Mouse (Mus musculus) stomach, embryonic 16.5 days (tissue): ENCODE measurements at regions not wholly inside any gene's neighbourhood (a gene's known extent, or its start where the extent isn't known, plus 50 kb on each side); places are given as distances from the start of the nearest gene placed in this dataset.

Source experiments
- ATAC-seq: fragments of 200-750 bp; cut with Nextera tagmentation; 2 replicates; pipeline ENCODE4 v1.8.0; 2017; ENCODE audit warnings: moderate number of reproducible peaks, moderate TSS enrichment; ENCODE audit not compliant: insufficient read depth, low FRiP score
- H3K27ac ChIP-seq: fragments of 300-500 bp; sonication (generic); 2 replicates; pipeline ENCODE4 v1.5.1; 2014; ENCODE audit warnings: low read length
- H3K27me3 ChIP-seq: fragments of 300-500 bp; sonication (generic); 2 replicates; pipeline ENCODE4 v1.6.1; 2014; ENCODE audit warnings: low read length, control low read depth, mixed read lengths; ENCODE audit not compliant: control insufficient read depth, insufficient read depth
- H3K36me3 ChIP-seq: fragments of 300-500 bp; sonication (generic); 2 replicates; pipeline ENCODE4 v1.6.1; 2014; ENCODE audit warnings: low read length; ENCODE audit not compliant: control insufficient read depth, insufficient read depth
- H3K4me1 ChIP-seq: fragments of 300-500 bp; sonication (generic); 2 replicates; pipeline ENCODE4 v1.6.1; 2014; ENCODE audit warnings: low read length, control low read depth, mixed read lengths; ENCODE audit not compliant: control insufficient read depth, insufficient read depth
- H3K4me2 ChIP-seq: fragments of 300-500 bp; sonication (generic); 2 replicates; pipeline ENCODE4 v1.6.1; 2014; ENCODE audit warnings: low read depth, low read length, mixed read lengths
- H3K4me3 ChIP-seq: fragments of 300-500 bp; sonication (generic); replicated peaks from 2 replicates; pipeline ENCODE4 v1.5.1; 2014; ENCODE audit warnings: mild to moderate bottlenecking, low read length
- H3K9ac ChIP-seq: fragments of 300-500 bp; sonication (generic); 2 replicates; pipeline ENCODE4 v1.6.1; 2014; ENCODE audit warnings: low read length
- H3K9me3 ChIP-seq: fragments of 300-500 bp; sonication (generic); replicated peaks from 2 replicates; pipeline ENCODE4 v1.6.1; 2016; ENCODE audit warnings: low read length, control low read depth; ENCODE audit not compliant: control insufficient read depth
- WGBS: fragments of 180-500 bp; shearing (Covaris S2); extraction: QIAGEN DNeasy Blood & Tissue Kit; methylation state at CpG from one replicate; pipeline ENCODE4 v1.1.7; 2014; 5-methylcytosine and 5-hydroxymethylcytosine counted together

- no peak overlapping the region for H3K4me3 ChIP-seq
- H3K4me1 ChIP-seq, result no peaks in the 10 kb centered on the region
- no peak for ATAC-seq
- no peak overlapping the region for H3K27ac ChIP-seq
- no peaks in the 10 kb centered on the region for H3K9me3 ChIP-seq
- no peaks in the 10 kb centered on the region for H3K36me3 ChIP-seq
- 65% methylated on average over 3 of the region's 3 CpGs for WGBS
- H3K9ac ChIP-seq, result no peak overlapping the region
- peaks cover 4% of the 10 kb centered on the region; the same call in 1 of the 2 replicates for H3K27me3 ChIP-seq
- no peak overlapping the region for H3K4me2 ChIP-seq
Measured at GRCm38 (mm10) chrX:158920217-158920616, 289.9 kb upstream of the Rps6ka3 start.

- no peak overlapping the region for H3K27ac ChIP-seq
- H3K9ac ChIP-seq, result no peak overlapping the region
- WGBS, result 51% methylated on average over 5 of the region's 5 CpGs
- no peak overlapping the region for H3K4me2 ChIP-seq
- H3K4me1 ChIP-seq, result no peaks in the 10 kb centered on the region
- ATAC-seq, result no peak
- no peaks in the 10 kb centered on the region for H3K36me3 ChIP-seq
- no peaks in the 10 kb centered on the region for H3K9me3 ChIP-seq
- H3K27me3 ChIP-seq, result peaks cover 4% of the 10 kb centered on the region; the same call in 1 of the 2 replicates
- H3K4me3 ChIP-seq, result no peak overlapping the region
Measured at GRCm38 (mm10) chrX:158921424-158921823, 288.7 kb upstream of the Rps6ka3 start.

- H3K27ac ChIP-seq, result no peak overlapping the region
- peaks cover 4% of the 10 kb centered on the region; the same call in 1 of the 2 replicates for H3K27me3 ChIP-seq
- 26% methylated on average over 14 of the region's 14 CpGs for WGBS
- H3K4me1 ChIP-seq, result no peaks in the 10 kb centered on the region
- ATAC-seq, result no peak
- H3K9me3 ChIP-seq, result no peaks in the 10 kb centered on the region
- no peak overlapping the region for H3K4me2 ChIP-seq
- H3K4me3 ChIP-seq, result no peak overlapping the region
- H3K36me3 ChIP-seq, result no peaks in the 10 kb centered on the region
- no peak overlapping the region for H3K9ac ChIP-seq
Measured at GRCm38 (mm10) chrX:158921838-158922450, 288.2 kb upstream of the Rps6ka3 start.

- Histone ChIP-seq H3K4me2 (peak overlapping the region; percentile 32; the same call in 1 of the 2 replicates), H3K36me3 (no peaks in the 10 kb centered on the region), H3K9ac (no peak overlapping the region), H3K27me3 (peaks cover 4% of the 10 kb centered on the region; the same call in 1 of the 2 replicates), H3K27ac (no peak overlapping the region), H3K9me3 (no peaks in the 10 kb centered on the region), H3K4me3 (0 out of 2 replicates have a peak overlapping the region, but pooled peaks have one; percentile 5), H3K4me1 (no peaks in the 10 kb centered on the region)
- 16% methylated on average over 14 of the region's 14 CpGs for WGBS
- ATAC-seq, result no peak
Measured at GRCm38 (mm10) chrX:158923081-158923561, 287.0 kb upstream of the Rps6ka3 start.

GRCm38 (mm10) chrX:158923657-158924489 is 286.2 kb upstream of the Rps6ka3 start:
- H3K4me2 ChIP-seq, result peak overlapping the region; percentile 32
- H3K27ac ChIP-seq, result no peak overlapping the region
- no peaks in the 10 kb centered on the region for H3K9me3 ChIP-seq
- no peak for ATAC-seq
- H3K36me3 ChIP-seq, result no peaks in the 10 kb centered on the region
- 33% methylated on average over 17 of the region's 17 CpGs for WGBS
- H3K4me1 ChIP-seq, result no peaks in the 10 kb centered on the region
- H3K27me3 ChIP-seq, result peaks cover 4% of the 10 kb centered on the region; the same call in 1 of the 2 replicates
- H3K9ac ChIP-seq, result no peak overlapping the region
- H3K4me3 ChIP-seq, result 0 out of 2 replicates have a peak overlapping the region, but pooled peaks have one; percentile 5

GRCm38 (mm10) chrX:158924490-158925398 is 285.4 kb upstream of the Rps6ka3 start:
- Histone ChIP-seq H3K27ac (no peak overlapping the region), H3K9me3 (no peaks in the 10 kb centered on the region), H3K9ac (no peak overlapping the region), H3K36me3 (no peaks in the 10 kb centered on the region), H3K4me1 (no peaks in the 10 kb centered on the region), H3K4me3 (no peak overlapping the region), H3K27me3 (peaks cover 4% of the 10 kb centered on the region; the same call in 1 of the 2 replicates), H3K4me2 (no peak overlapping the region)
- ATAC-seq, result no peak
- 43% methylated on average over 6 of the region's 6 CpGs for WGBS

GRCm38 (mm10) chrX:158931864-158932263 is 278.2 kb upstream of the Rps6ka3 start:
- WGBS, result 79% methylated on average over 1 of the region's 1 CpGs
- H3K36me3 ChIP-seq, result no peaks in the 10 kb centered on the region
- no peak overlapping the region for H3K4me2 ChIP-seq

GRCm38 (mm10) chrX:158947191-158947590 is 262.9 kb upstream of the Rps6ka3 start:
- Histone ChIP-seq H3K27me3 (no peaks in the 10 kb centered on the region), H3K9me3 (no peaks in the 10 kb centered on the region), H3K4me2 (no peak overlapping the region), H3K9ac (no peak overlapping the region), H3K4me1 (no peaks in the 10 kb centered on the region), H3K4me3 (no peak overlapping the region), H3K36me3 (no peaks in the 10 kb centered on the region), H3K27ac (no peak overlapping the region)
- 69% methylated on average over 4 of the region's 4 CpGs for WGBS
- ATAC-seq, result no peak

More at GRCm38 (mm10) chrX:158931864-158932263, 278.2 kb upstream of the Rps6ka3 start:
- H3K4me3 ChIP-seq, result no peak overlapping the region
- no peaks in the 10 kb centered on the region for H3K9me3 ChIP-seq
- no peak overlapping the region for H3K9ac ChIP-seq
- H3K4me1 ChIP-seq, result no peaks in the 10 kb centered on the region
- no peak for ATAC-seq
- no peak overlapping the region for H3K27ac ChIP-seq
- no peaks in the 10 kb centered on the region for H3K27me3 ChIP-seq
